Comparison of ENCODE assay signal across 8 mouse cellular contexts in genomic region chr16:89817861-89818630, GRCm38 (mm10).
DNase-seq lines count a peak whose midpoint lies in the region; ATAC-seq and TF ChIP-seq lines count a peak whose summit lies in the region.

No protein-coding gene starts in this region.

- intact Hi-C loops in gastrocnemius, postnatal 36 days (cut with DNase I): no loop called here

- H3K27ac ChIP-seq in forebrain, embryonic 11.5 days (ENCODE audit: low read depth, low read length): no peak overlapping the region
- no peak overlapping the region for H3K27ac ChIP-seq in intestine, postnatal 0 days (ENCODE audit: low read depth, low read length)
- H3K27ac ChIP-seq in midbrain, postnatal 0 days (ENCODE audit: low read depth, low read length): no peak overlapping the region

- DNase-seq in right cerebral cortex, postnatal 4 days: peak; percentile 31
- DNase-seq in right cerebral cortex, postnatal 36 days (ENCODE audit: low spot score in 2 of 2): no peak
- peak; percentile 63 for DNase-seq in forebrain, embryonic 11.5 days (ENCODE audit: low spot score)
- no peak for DNase-seq in midbrain, postnatal 0 days (ENCODE audit: low spot score)
- no peak for DNase-seq in layer of hippocampus, adult 11-12 months (ENCODE audit: low spot score)
- DNase-seq in gastrocnemius, postnatal 36 days: no peak

- peak overlapping the region; percentile 90 for H3K4me2 ChIP-seq in forebrain, embryonic 11.5 days (ENCODE audit: low read depth, low read length, severe bottlenecking)
- peak overlapping the region; percentile 65 for H3K4me2 ChIP-seq in intestine, postnatal 0 days (replicated peaks; ENCODE audit: low read depth)
- peak overlapping the region; percentile 65 for H3K4me2 ChIP-seq in midbrain, postnatal 0 days (ENCODE audit: low read depth, low read length, poor library complexity, severe bottlenecking)

- no peak for TF ChIP-seq CTCF in intestine, postnatal 0 days (IDR thresholded peaks at IDR 0.05; ENCODE audit: low read depth)
- no peak for TF ChIP-seq CTCF in midbrain, postnatal 0 days (IDR thresholded peaks at IDR 0.05)

- no peaks in the 10 kb centered on the region for H3K9me3 ChIP-seq in forebrain, embryonic 11.5 days (ENCODE audit: control insufficient read depth, low read length)
- no peaks in the 10 kb centered on the region for H3K9me3 ChIP-seq in intestine, postnatal 0 days (ENCODE audit: control insufficient read depth)
- no peaks in the 10 kb centered on the region for H3K9me3 ChIP-seq in midbrain, postnatal 0 days (ENCODE audit: low read length)

- H3K36me3 ChIP-seq in forebrain, embryonic 11.5 days (ENCODE audit: control insufficient read depth, insufficient read depth, low read length): no peaks in the 10 kb centered on the region
- no peaks in the 10 kb centered on the region for H3K36me3 ChIP-seq in intestine, postnatal 0 days (ENCODE audit: control insufficient read depth, insufficient read depth)
- no peaks in the 10 kb centered on the region for H3K36me3 ChIP-seq in midbrain, postnatal 0 days (ENCODE audit: insufficient read depth, low read length)

- peaks cover 6% of the 10 kb centered on the region for H3K27me3 ChIP-seq in forebrain, embryonic 11.5 days (ENCODE audit: control insufficient read depth, insufficient read depth, low read length)
- no peaks in the 10 kb centered on the region for H3K27me3 ChIP-seq in intestine, postnatal 0 days (replicated peaks; ENCODE audit: control insufficient read depth, insufficient read depth, low read length)
- H3K27me3 ChIP-seq in midbrain, postnatal 0 days (ENCODE audit: insufficient read depth, low read length): no peaks in the 10 kb centered on the region

- H3K9ac ChIP-seq in forebrain, embryonic 11.5 days (ENCODE audit: low read length): peak overlapping the region; percentile 50
- no peak overlapping the region for H3K9ac ChIP-seq in intestine, postnatal 0 days (ENCODE audit: low read depth, low read length)
- no peak overlapping the region for H3K9ac ChIP-seq in midbrain, postnatal 0 days (replicated peaks; ENCODE audit: low read length, poor library complexity, severe bottlenecking)

- ATAC-seq in forebrain, embryonic 11.5 days (replicated peaks; ENCODE audit: low FRiP score): peak; percentile 55; the same call in 1 of the 2 replicates
- no peak for ATAC-seq in intestine, postnatal 0 days
- ATAC-seq in midbrain, postnatal 0 days (ENCODE audit: low FRiP score): no peak
- no peak for ATAC-seq in megakaryocyte, adult 5-6 weeks (ENCODE audit: poor library complexity, severe bottlenecking)

- H3K4me1 ChIP-seq in forebrain, embryonic 11.5 days (replicated peaks; ENCODE audit: control insufficient read depth, insufficient read depth, low read length): peaks cover 16% of the 10 kb centered on the region; the same call in 1 of the 2 replicates
- H3K4me1 ChIP-seq in intestine, postnatal 0 days (replicated peaks; ENCODE audit: control insufficient read depth, insufficient read depth, low read length): no peaks in the 10 kb centered on the region
- peaks cover 4% of the 10 kb centered on the region; the same call in 1 of the 2 replicates for H3K4me1 ChIP-seq in midbrain, postnatal 0 days (ENCODE audit: insufficient read depth, low read length)

- WGBS in forebrain, embryonic 11.5 days: 2% methylated on average over 38 of the region's 38 CpGs
- 15% methylated on average over 38 of the region's 38 CpGs for WGBS in intestine, postnatal 0 days
- 5% methylated on average over 38 of the region's 38 CpGs for WGBS in midbrain, postnatal 0 days

- peak overlapping the region; percentile 35 for H3K4me3 ChIP-seq in forebrain, embryonic 11.5 days (ENCODE audit: low read depth, low read length)
- H3K4me3 ChIP-seq in intestine, postnatal 0 days (ENCODE audit: low read depth, low read length): peak overlapping the region; percentile 32
- H3K4me3 ChIP-seq in midbrain, postnatal 0 days (ENCODE audit: low read depth, low read length): peak overlapping the region; percentile 32

Comparison
In these comparisons a context has a peak if more than half of its experiments do, and no peak if none do; other contexts are left out.
1. DNase-seq: peak in right cerebral cortex, postnatal 4 days (single experiment) and forebrain, embryonic 11.5 days (single experiment); none in right cerebral cortex, postnatal 36 days (0 of 2), midbrain, postnatal 0 days (single experiment), layer of hippocampus, adult 11-12 months (single experiment) and gastrocnemius, postnatal 36 days (0 of 2).
2. Peak in every context shown above with its lines, with median percentiles within 50 percentile points of each other: H3K4me2 ChIP-seq and H3K4me3 ChIP-seq.